Mouse (Mus musculus): ENCODE measurements around the gene Tm9sf4. TPM values are rescaled to one million over a fixed set of nuclear protein-coding genes. Genes with fewer than 3 reads are reported as not detected.

The Tm9sf4 gene
- polyA plus RNA-seq, 1 experiment from 2014 or later = 88.1 TPM

- Histone ChIP-seq H3K4me1 (ENCODE audit: control insufficient read depth, insufficient read depth, low read length) (no peaks in the 10 kb centered on the region), H3K4me3 (ENCODE audit: low read depth, low read length) (no peak overlapping the region), H3K9me3 (ENCODE audit: control insufficient read depth, low read length) (no peaks in the 10 kb centered on the region), H3K4me2 (ENCODE audit: low read depth, low read length) (no peak overlapping the region), H3K27ac (ENCODE audit: low read depth, low read length) (no peak overlapping the region), H3K27me3 (ENCODE audit: control insufficient read depth, insufficient read depth, low read length) (no peaks in the 10 kb centered on the region), H3K9ac (replicated peaks; ENCODE audit: low read depth, low read length) (no peak overlapping the region), H3K36me3 (ENCODE audit: control insufficient read depth, insufficient read depth, low read length) (no peaks in the 10 kb centered on the region)
- ATAC-seq (ENCODE audit: low read depth) = no peak
- 92% methylated on average over 9 of the region's 9 CpGs for WGBS
Observed at GRCm38 (mm10) chr2:153170490-153171224, 9.6 kb downstream of the Tm9sf4 start.

- no peaks in the 10 kb centered on the region for H3K9me3 ChIP-seq (ENCODE audit: control insufficient read depth, low read length)
- no peak for ATAC-seq (ENCODE audit: low read depth)
- no peak overlapping the region for H3K4me3 ChIP-seq (ENCODE audit: low read depth, low read length)
- H3K4me1 ChIP-seq (ENCODE audit: control insufficient read depth, insufficient read depth, low read length) = no peaks in the 10 kb centered on the region
- H3K27me3 ChIP-seq (ENCODE audit: control insufficient read depth, insufficient read depth, low read length) = no peaks in the 10 kb centered on the region
- no peak overlapping the region for H3K4me2 ChIP-seq (ENCODE audit: low read depth, low read length)
- WGBS = 93% methylated on average over 5 of the region's 5 CpGs
- no peak overlapping the region for H3K9ac ChIP-seq (replicated peaks; ENCODE audit: low read depth, low read length)
- no peak overlapping the region for H3K27ac ChIP-seq (ENCODE audit: low read depth, low read length)
- no peaks in the 10 kb centered on the region for H3K36me3 ChIP-seq (ENCODE audit: control insufficient read depth, insufficient read depth, low read length)
Observed at GRCm38 (mm10) chr2:153171966-153172365, 10.9 kb downstream of the Tm9sf4 start.

- H3K4me1 ChIP-seq (ENCODE audit: control insufficient read depth, insufficient read depth, low read length) = no peaks in the 10 kb centered on the region
- no peak overlapping the region for H3K9ac ChIP-seq (replicated peaks; ENCODE audit: low read depth, low read length)
- ATAC-seq (ENCODE audit: low read depth) = no peak
- no peaks in the 10 kb centered on the region for H3K27me3 ChIP-seq (ENCODE audit: control insufficient read depth, insufficient read depth, low read length)
- H3K36me3 ChIP-seq (ENCODE audit: control insufficient read depth, insufficient read depth, low read length) = peaks cover 11% of the 10 kb centered on the region
- H3K27ac ChIP-seq (ENCODE audit: low read depth, low read length) = no peak overlapping the region
- no peaks in the 10 kb centered on the region for H3K9me3 ChIP-seq (ENCODE audit: control insufficient read depth, low read length)
- H3K4me3 ChIP-seq (ENCODE audit: low read depth, low read length) = no peak overlapping the region
- 71% methylated on average over 8 of the region's 8 CpGs for WGBS
- no peak overlapping the region for H3K4me2 ChIP-seq (ENCODE audit: low read depth, low read length)
Observed at GRCm38 (mm10) chr2:153175995-153176570, 15.0 kb downstream of the Tm9sf4 start.

GRCm38 (mm10) chr2:153177188-153177587 lies 16.1 kb downstream of the Tm9sf4 start:
- ATAC-seq (ENCODE audit: low read depth) = no peak
- H3K4me2 ChIP-seq (ENCODE audit: low read depth, low read length) = no peak overlapping the region
- no peak overlapping the region for H3K4me3 ChIP-seq (ENCODE audit: low read depth, low read length)
- H3K9me3 ChIP-seq (ENCODE audit: control insufficient read depth, low read length) = no peaks in the 10 kb centered on the region
- no peaks in the 10 kb centered on the region for H3K27me3 ChIP-seq (ENCODE audit: control insufficient read depth, insufficient read depth, low read length)
- H3K9ac ChIP-seq (replicated peaks; ENCODE audit: low read depth, low read length) = no peak overlapping the region
- H3K36me3 ChIP-seq (ENCODE audit: control insufficient read depth, insufficient read depth, low read length) = peaks cover 13% of the 10 kb centered on the region
- no peak overlapping the region for H3K27ac ChIP-seq (ENCODE audit: low read depth, low read length)
- WGBS = 95% methylated on average over 3 of the region's 3 CpGs
- H3K4me1 ChIP-seq (ENCODE audit: control insufficient read depth, insufficient read depth, low read length) = no peaks in the 10 kb centered on the region

GRCm38 (mm10) chr2:153179126-153179860 lies 18.2 kb downstream of the Tm9sf4 start:
- Histone ChIP-seq H3K4me3 (ENCODE audit: low read depth, low read length) (no peak overlapping the region), H3K27ac (ENCODE audit: low read depth, low read length) (no peak overlapping the region), H3K4me1 (ENCODE audit: control insufficient read depth, insufficient read depth, low read length) (no peaks in the 10 kb centered on the region), H3K9me3 (ENCODE audit: control insufficient read depth, low read length) (no peaks in the 10 kb centered on the region), H3K4me2 (ENCODE audit: low read depth, low read length) (no peak overlapping the region), H3K27me3 (ENCODE audit: control insufficient read depth, insufficient read depth, low read length) (no peaks in the 10 kb centered on the region), H3K9ac (replicated peaks; ENCODE audit: low read depth, low read length) (no peak overlapping the region), H3K36me3 (ENCODE audit: control insufficient read depth, insufficient read depth, low read length) (peaks cover 32% of the 10 kb centered on the region)
- no peak for ATAC-seq (ENCODE audit: low read depth)
- WGBS = 90% methylated on average over 10 of the region's 10 CpGs

- Histone ChIP-seq H3K27me3 (ENCODE audit: control insufficient read depth, insufficient read depth, low read length) (no peaks in the 10 kb centered on the region), H3K36me3 (ENCODE audit: control insufficient read depth, insufficient read depth, low read length) (peaks cover 39% of the 10 kb centered on the region), H3K27ac (ENCODE audit: low read depth, low read length) (no peak overlapping the region), H3K9me3 (ENCODE audit: control insufficient read depth, low read length) (no peaks in the 10 kb centered on the region), H3K4me1 (ENCODE audit: control insufficient read depth, insufficient read depth, low read length) (no peaks in the 10 kb centered on the region), H3K4me2 (ENCODE audit: low read depth, low read length) (no peak overlapping the region), H3K4me3 (ENCODE audit: low read depth, low read length) (no peak overlapping the region), H3K9ac (replicated peaks; ENCODE audit: low read depth, low read length) (no peak overlapping the region)
- ATAC-seq (ENCODE audit: low read depth) = no peak
- WGBS = 80% methylated on average over 3 of the region's 3 CpGs
Observed at GRCm38 (mm10) chr2:153179961-153180360, 18.9 kb downstream of the Tm9sf4 start.

GRCm38 (mm10) chr2:153186176-153186591 lies 25.1 kb downstream of the Tm9sf4 start:
- Histone ChIP-seq H3K4me3 (ENCODE audit: low read depth, low read length) (no peak overlapping the region), H3K9me3 (ENCODE audit: control insufficient read depth, low read length) (no peaks in the 10 kb centered on the region), H3K9ac (replicated peaks; ENCODE audit: low read depth, low read length) (no peak overlapping the region), H3K4me1 (ENCODE audit: control insufficient read depth, insufficient read depth, low read length) (no peaks in the 10 kb centered on the region), H3K27me3 (ENCODE audit: control insufficient read depth, insufficient read depth, low read length) (no peaks in the 10 kb centered on the region), H3K4me2 (ENCODE audit: low read depth, low read length) (no peak overlapping the region), H3K27ac (ENCODE audit: low read depth, low read length) (no peak overlapping the region), H3K36me3 (ENCODE audit: control insufficient read depth, insufficient read depth, low read length) (peaks cover 65% of the 10 kb centered on the region)
- 83% methylated on average over 2 of the region's 2 CpGs for WGBS
- no peak for ATAC-seq (ENCODE audit: low read depth)

GRCm38 (mm10) chr2:153187848-153188247 lies 26.7 kb downstream of the Tm9sf4 start:
- Histone ChIP-seq H3K27ac (ENCODE audit: low read depth, low read length) (no peak overlapping the region), H3K27me3 (ENCODE audit: control insufficient read depth, insufficient read depth, low read length) (no peaks in the 10 kb centered on the region), H3K9ac (replicated peaks; ENCODE audit: low read depth, low read length) (no peak overlapping the region), H3K4me1 (ENCODE audit: control insufficient read depth, insufficient read depth, low read length) (no peaks in the 10 kb centered on the region), H3K4me3 (ENCODE audit: low read depth, low read length) (no peak overlapping the region), H3K9me3 (ENCODE audit: control insufficient read depth, low read length) (no peaks in the 10 kb centered on the region), H3K36me3 (ENCODE audit: control insufficient read depth, insufficient read depth, low read length) (peaks cover 73% of the 10 kb centered on the region), H3K4me2 (ENCODE audit: low read depth, low read length) (no peak overlapping the region)
- 84% methylated on average over 2 of the region's 2 CpGs for WGBS
- ATAC-seq (ENCODE audit: low read depth) = no peak

GRCm38 (mm10) chr2:153191242-153191641 lies 30.1 kb downstream of the Tm9sf4 start:
- Histone ChIP-seq H3K9ac (replicated peaks; ENCODE audit: low read depth, low read length) (no peak overlapping the region), H3K36me3 (ENCODE audit: control insufficient read depth, insufficient read depth, low read length) (peaks cover 71% of the 10 kb centered on the region), H3K9me3 (ENCODE audit: control insufficient read depth, low read length) (no peaks in the 10 kb centered on the region), H3K27ac (ENCODE audit: low read depth, low read length) (no peak overlapping the region), H3K4me3 (ENCODE audit: low read depth, low read length) (no peak overlapping the region), H3K4me2 (ENCODE audit: low read depth, low read length) (no peak overlapping the region), H3K4me1 (ENCODE audit: control insufficient read depth, insufficient read depth, low read length) (no peaks in the 10 kb centered on the region), H3K27me3 (ENCODE audit: control insufficient read depth, insufficient read depth, low read length) (no peaks in the 10 kb centered on the region)
- no peak for ATAC-seq (ENCODE audit: low read depth)
- 90% methylated on average over 2 of the region's 2 CpGs for WGBS
